Mouse (Mus musculus) splenic B cell, adult 2 months (primary cell): ENCODE measurements around the gene Wrb.

ENCODE experiments used
- DNase-seq: peaks from one replicate; pipeline ENCODE4 v3.0.0-alpha.2; 2011; ENCODE audit warnings: low read depth, low spot score
- H3K27me3 ChIP-seq: 2 replicates; pipeline ENCODE4 v1.6.1; 2012; ENCODE audit warnings: mild to moderate bottlenecking, low read length, moderate library complexity, mixed read lengths; ENCODE audit not compliant: control insufficient read depth, poor library complexity, insufficient read depth, severe bottlenecking
- H3K36me3 ChIP-seq: 2 replicates; pipeline ENCODE4 v1.6.1; 2012; ENCODE audit warnings: mild to moderate bottlenecking, low read length, moderate library complexity, mixed read lengths; ENCODE audit not compliant: control insufficient read depth, poor library complexity, insufficient read depth, severe bottlenecking

The Wrb gene

GRCm38 (mm10) chr16:96148834-96149233 lies 3.6 kb downstream of the Wrb start:
- no peaks in the 10 kb centered on the region for H3K36me3 ChIP-seq
- H3K27me3 ChIP-seq = no peaks in the 10 kb centered on the region
- no peak for DNase-seq

- Histone ChIP-seq H3K27me3 (no peaks in the 10 kb centered on the region), H3K36me3 (no peaks in the 10 kb centered on the region)
- DNase-seq = no peak
Measured at GRCm38 (mm10) chr16:96149311-96149710, 4.1 kb downstream of the Wrb start.

- DNase-seq = no peak
- Histone ChIP-seq H3K27me3 (no peaks in the 10 kb centered on the region), H3K36me3 (no peaks in the 10 kb centered on the region)
Measured at GRCm38 (mm10) chr16:96150995-96151394, 5.8 kb downstream of the Wrb start.

GRCm38 (mm10) chr16:96151551-96151950 lies 6.3 kb downstream of the Wrb start:
- DNase-seq = peak; percentile 82
- no peaks in the 10 kb centered on the region for H3K36me3 ChIP-seq

GRCm38 (mm10) chr16:96154476-96154875 lies 9.3 kb downstream of the Wrb start:
- Histone ChIP-seq H3K27me3 (no peaks in the 10 kb centered on the region), H3K36me3 (no peaks in the 10 kb centered on the region)
- DNase-seq = no peak

More at GRCm38 (mm10) chr16:96151551-96151950, 6.3 kb downstream of the Wrb start:
- H3K27me3 ChIP-seq = no peaks in the 10 kb centered on the region

GRCm38 (mm10) chr16:96156019-96156418 lies 10.8 kb downstream of the Wrb start:
- no peak for DNase-seq
- Histone ChIP-seq H3K36me3 (no peaks in the 10 kb centered on the region), H3K27me3 (no peaks in the 10 kb centered on the region)

- H3K36me3 ChIP-seq = no peaks in the 10 kb centered on the region
- no peak for DNase-seq
- H3K27me3 ChIP-seq = no peaks in the 10 kb centered on the region
Measured at GRCm38 (mm10) chr16:96157171-96157570, 12.0 kb downstream of the Wrb start.

- no peak for DNase-seq
- no peaks in the 10 kb centered on the region for H3K36me3 ChIP-seq
Measured at GRCm38 (mm10) chr16:96158511-96159080, 13.4 kb downstream of the Wrb start.

GRCm38 (mm10) chr16:96159091-96159731 lies 14.0 kb downstream of the Wrb start:
- peak; percentile 51 for DNase-seq
- Histone ChIP-seq H3K36me3 (no peaks in the 10 kb centered on the region), H3K27me3 (no peaks in the 10 kb centered on the region)

More at GRCm38 (mm10) chr16:96158511-96159080, 13.4 kb downstream of the Wrb start:
- no peaks in the 10 kb centered on the region for H3K27me3 ChIP-seq

- DNase-seq = no peak
- Histone ChIP-seq H3K36me3 (no peaks in the 10 kb centered on the region), H3K27me3 (no peaks in the 10 kb centered on the region)
Measured at GRCm38 (mm10) chr16:96159794-96160346, 14.7 kb downstream of the Wrb start.

- Histone ChIP-seq H3K36me3 (no peaks in the 10 kb centered on the region), H3K27me3 (no peaks in the 10 kb centered on the region)
- DNase-seq = no peak
Measured at GRCm38 (mm10) chr16:96160927-96161326, 15.7 kb downstream of the Wrb start.

GRCm38 (mm10) chr16:96161336-96161735 lies 16.1 kb downstream of the Wrb start:
- Histone ChIP-seq H3K27me3 (no peaks in the 10 kb centered on the region), H3K36me3 (no peaks in the 10 kb centered on the region)
- DNase-seq = no peak

GRCm38 (mm10) chr16:96165723-96166264 lies 20.6 kb downstream of the Wrb start:
- no peak for DNase-seq
- no peaks in the 10 kb centered on the region for H3K27me3 ChIP-seq
- no peaks in the 10 kb centered on the region for H3K36me3 ChIP-seq

GRCm38 (mm10) chr16:96168837-96169236 lies 23.6 kb downstream of the Wrb start:
- no peaks in the 10 kb centered on the region for H3K27me3 ChIP-seq
- no peaks in the 10 kb centered on the region for H3K36me3 ChIP-seq
- DNase-seq = no peak

GRCm38 (mm10) chr16:96173648-96174047 lies 28.4 kb downstream of the Wrb start:
- Histone ChIP-seq H3K27me3 (no peaks in the 10 kb centered on the region), H3K36me3 (no peaks in the 10 kb centered on the region)
- DNase-seq = no peak
